Mouse (Mus musculus): ENCODE results near the gene Dcakd. TPM values are rescaled to one million over a fixed set of nuclear protein-coding genes. Genes with fewer than 3 reads are reported as not detected.
"Not testable (repeated sequence)": the region's sequence is repeated elsewhere in the genome, so short reads cannot be mapped to it uniquely, and the experiment has no call there.

Dcakd gene
- total RNA-seq, 2 experiments from 2014 or later = 10.7 to 13.4 TPM

- no peak for ATAC-seq (replicated peaks; ENCODE audit: low FRiP score, poor library complexity, severe bottlenecking)
Measured at GRCm38 (mm10) chr11:102991681-102992080, 36.5 kb downstream of the Dcakd start.

GRCm38 (mm10) chr11:102990152-102990663 is 37.9 kb downstream of the Dcakd start:
- ATAC-seq (replicated peaks; ENCODE audit: low FRiP score, poor library complexity, severe bottlenecking) = no peak

GRCm38 (mm10) chr11:102989641-102990151 is 38.4 kb downstream of the Dcakd start:
- no peak for ATAC-seq (replicated peaks; ENCODE audit: low FRiP score, poor library complexity, severe bottlenecking)

- ATAC-seq (replicated peaks; ENCODE audit: low FRiP score, poor library complexity, severe bottlenecking) = no peak
Measured at GRCm38 (mm10) chr11:102985160-102985559, 43.0 kb downstream of the Dcakd start.

GRCm38 (mm10) chr11:102984615-102985014 is 43.5 kb downstream of the Dcakd start:
- no peak for ATAC-seq (replicated peaks; ENCODE audit: low FRiP score, poor library complexity, severe bottlenecking)

- ATAC-seq (replicated peaks; ENCODE audit: low FRiP score, poor library complexity, severe bottlenecking) = no peak
Measured at GRCm38 (mm10) chr11:102984086-102984485, 44.0 kb downstream of the Dcakd start.

- no peak for ATAC-seq (replicated peaks; ENCODE audit: low FRiP score, poor library complexity, severe bottlenecking)
Measured at GRCm38 (mm10) chr11:102981151-102981890, 46.8 kb downstream of the Dcakd start.

- no peak for ATAC-seq (replicated peaks; ENCODE audit: low FRiP score, poor library complexity, severe bottlenecking)
Measured at GRCm38 (mm10) chr11:102978052-102978666, 50.0 kb downstream of the Dcakd start.

GRCm38 (mm10) chr11:102975966-102976365 is 52.2 kb downstream of the Dcakd start:
- ATAC-seq (replicated peaks; ENCODE audit: low FRiP score, poor library complexity, severe bottlenecking) = not testable (repeated sequence)

GRCm38 (mm10) chr11:102972326-102972725 is 55.8 kb downstream of the Dcakd start:
- ATAC-seq (replicated peaks; ENCODE audit: low FRiP score, poor library complexity, severe bottlenecking) = no peak

GRCm38 (mm10) chr11:102971604-102972003 is 56.5 kb downstream of the Dcakd start:
- no peak for ATAC-seq (replicated peaks; ENCODE audit: low FRiP score, poor library complexity, severe bottlenecking)

- no peak for ATAC-seq (replicated peaks; ENCODE audit: low FRiP score, poor library complexity, severe bottlenecking)
Measured at GRCm38 (mm10) chr11:102964547-102965091, 63.5 kb downstream of the Dcakd start.

GRCm38 (mm10) chr11:102963855-102964546 is 64.1 kb downstream of the Dcakd start:
- ATAC-seq (replicated peaks; ENCODE audit: low FRiP score, poor library complexity, severe bottlenecking) = no peak

- no peak for ATAC-seq (replicated peaks; ENCODE audit: low FRiP score, poor library complexity, severe bottlenecking)
Measured at GRCm38 (mm10) chr11:102963246-102963854, 64.8 kb downstream of the Dcakd start.

- ATAC-seq (replicated peaks; ENCODE audit: low FRiP score, poor library complexity, severe bottlenecking) = no peak
Measured at GRCm38 (mm10) chr11:102962861-102963245, 65.3 kb downstream of the Dcakd start.

GRCm38 (mm10) chr11:102961082-102961481 is 67.1 kb downstream of the Dcakd start:
- no peak for ATAC-seq (replicated peaks; ENCODE audit: low FRiP score, poor library complexity, severe bottlenecking)

GRCm38 (mm10) chr11:102958870-102959269 is 69.3 kb downstream of the Dcakd start:
- ATAC-seq (replicated peaks; ENCODE audit: low FRiP score, poor library complexity, severe bottlenecking) = no peak

GRCm38 (mm10) chr11:102958431-102958830 is 69.7 kb downstream of the Dcakd start:
- ATAC-seq (replicated peaks; ENCODE audit: low FRiP score, poor library complexity, severe bottlenecking) = no peak

GRCm38 (mm10) chr11:102957692-102958091 is 70.4 kb downstream of the Dcakd start:
- no peak for ATAC-seq (replicated peaks; ENCODE audit: low FRiP score, poor library complexity, severe bottlenecking)

All from erythroid progenitor cell, adult 5-6 weeks (primary cell).